ENCODE assay signal across 9 mouse cellular contexts in the genomic region with DNA sequence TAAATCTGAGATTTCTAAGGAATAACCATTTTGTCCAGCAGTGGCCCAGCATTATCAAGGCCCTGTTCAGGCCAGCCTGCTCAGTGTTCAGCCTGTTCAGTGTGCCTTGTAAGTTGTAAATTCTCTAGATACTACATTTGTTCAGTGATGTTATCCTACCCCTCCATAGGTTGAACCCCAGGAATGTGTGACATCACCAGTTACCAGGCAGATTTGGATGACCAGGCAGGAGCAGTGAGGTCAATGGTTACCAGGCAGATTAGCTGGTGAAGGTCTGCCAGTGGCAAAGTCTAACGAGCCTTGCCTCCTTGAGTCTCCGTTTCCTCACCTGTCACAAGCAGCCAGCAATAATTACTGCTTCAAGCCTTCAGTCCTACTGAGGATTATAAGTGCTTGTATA. TPM values are rescaled to one million over a fixed set of nuclear protein-coding genes. Genes with fewer than 3 reads are reported as not detected.
DNase-seq lines count a peak whose midpoint lies in the region; ATAC-seq and TF ChIP-seq lines count a peak whose summit lies in the region.
"Had no signal": no experiment of that assay in that cellular context is flagged by ENCODE, and none has a peak within 500 bp of the region (broad histone marks: within the 10 kb centered on the region; RNA-seq: fewer than 3 reads in every experiment).

No protein-coding gene starts in this region.

- peak; percentile 68 for DNase-seq in cerebellum, adult 11 months
- peak; percentile 61 for DNase-seq in thymus, postnatal 4 days
- DNase-seq in thymus, adult 18-20 months = no peak
- DNase-seq in kidney, postnatal 14 days = peak; percentile 88
- peak; percentile 90 for DNase-seq in lung, postnatal 0 days (ENCODE audit: low spot score)
- peak; percentile 94 for DNase-seq in stomach, postnatal 0 days (ENCODE audit: low spot score)

- no peak for TF ChIP-seq CTCF in lung, postnatal 0 days (IDR thresholded peaks at IDR 0.05)
- no peak for TF ChIP-seq CTCF in stomach, postnatal 0 days (IDR thresholded peaks at IDR 0.05; ENCODE audit: low read depth)

- no peak overlapping the region for H3K27ac ChIP-seq in lung, postnatal 0 days (ENCODE audit: low read length)
- no peak overlapping the region for H3K27ac ChIP-seq in stomach, postnatal 0 days (replicated peaks)
- H3K27ac ChIP-seq: heart, embryonic 15.5 days had no signal

- no peak overlapping the region for H3K4me3 ChIP-seq in lung, postnatal 0 days (ENCODE audit: low read depth, low read length)
- H3K4me3 ChIP-seq in stomach, postnatal 0 days (ENCODE audit: low read depth, low read length) = no peak overlapping the region
- H3K4me3 ChIP-seq: heart, embryonic 15.5 days had no signal

- no peak overlapping the region for H3K4me2 ChIP-seq in lung, postnatal 0 days (replicated peaks; ENCODE audit: low read depth, low read length)
- no peak overlapping the region for H3K4me2 ChIP-seq in stomach, postnatal 0 days (replicated peaks; ENCODE audit: low read depth)
- H3K4me2 ChIP-seq: heart, embryonic 15.5 days had no signal

- WGBS in lung, postnatal 0 days = 22% methylated on average over 2 of the region's 2 CpGs
- 21% methylated on average over 2 of the region's 2 CpGs for WGBS in stomach, postnatal 0 days

- no peak overlapping the region for H3K9ac ChIP-seq in lung, postnatal 0 days (replicated peaks; ENCODE audit: low read depth)
- no peak overlapping the region for H3K9ac ChIP-seq in stomach, postnatal 0 days (ENCODE audit: low read length)
- H3K9ac ChIP-seq: heart, embryonic 15.5 days had no signal

- no peak for ATAC-seq in cerebellum, adult (ENCODE audit: insufficient number of reproducible peaks, low FRiP score, low TSS enrichment)
- peak; percentile 50; the same call in 1 of the 2 replicates for ATAC-seq in frontal cortex, adult (ENCODE audit: low TSS enrichment)
- ATAC-seq in lung, postnatal 0 days = peak; percentile 80
- ATAC-seq in stomach, postnatal 0 days (ENCODE audit: low FRiP score, low TSS enrichment) = peak; percentile 84

- no peaks in the 10 kb centered on the region for H3K9me3 ChIP-seq in lung, postnatal 0 days (ENCODE audit: low read length)
- no peaks in the 10 kb centered on the region for H3K9me3 ChIP-seq in stomach, postnatal 0 days (ENCODE audit: control insufficient read depth, low read length)
- H3K9me3 ChIP-seq: heart, embryonic 15.5 days had no signal

- H3K36me3 ChIP-seq in lung, postnatal 0 days (ENCODE audit: insufficient read depth, low read length) = no peaks in the 10 kb centered on the region
- H3K36me3 ChIP-seq in stomach, postnatal 0 days (ENCODE audit: control insufficient read depth, insufficient read depth, low read length) = no peaks in the 10 kb centered on the region
- H3K36me3 ChIP-seq: heart, embryonic 15.5 days had no signal

- no peak for TF ChIP-seq EP300 in lung, postnatal 0 days (IDR thresholded peaks at IDR 0.05)
- no peak for TF ChIP-seq EP300 in stomach, postnatal 0 days (optimal IDR thresholded peaks at IDR 0.05)

- no peaks in the 10 kb centered on the region for H3K27me3 ChIP-seq in lung, postnatal 0 days (replicated peaks; ENCODE audit: insufficient read depth, low read length)
- no peaks in the 10 kb centered on the region for H3K27me3 ChIP-seq in stomach, postnatal 0 days (ENCODE audit: control insufficient read depth, insufficient read depth, low read length)
- H3K27me3 ChIP-seq: heart, embryonic 15.5 days had no signal

- no peaks in the 10 kb centered on the region for H3K4me1 ChIP-seq in lung, postnatal 0 days (ENCODE audit: insufficient read depth, low read depth, low read length)
- no peaks in the 10 kb centered on the region for H3K4me1 ChIP-seq in stomach, postnatal 0 days (replicated peaks; ENCODE audit: control insufficient read depth, insufficient read depth)

RNA-seq across cellular contexts. Expression of gene Spaca4, which starts 18.8 kb away (rescaled TPM):
- polyA plus RNA-seq in lung, postnatal 0 days (2015; fragmentation: Nextera tagmentation; extraction: Ambion mirVana) = not detected in 2 replicates
- polyA plus RNA-seq in stomach, postnatal 0 days (2015; fragmentation: Nextera tagmentation; extraction: Ambion mirVana) = 0.39 and 0.56 TPM in 2 replicates
- polyA plus RNA-seq: heart, embryonic 15.5 days had no signal

RNA-seq across cellular contexts. Expression of gene Fam83e, which starts 23.4 kb away (rescaled TPM):
- 1.7 and 2.3 TPM in 2 replicates for polyA plus RNA-seq in lung, postnatal 0 days (2015; fragmentation: Nextera tagmentation; extraction: Ambion mirVana)
- polyA plus RNA-seq in stomach, postnatal 0 days (2015; fragmentation: Nextera tagmentation; extraction: Ambion mirVana) = 21.6 and 24.8 TPM in 2 replicates

RNA-seq across cellular contexts. Expression of gene Sphk2, which starts 26.6 kb away (rescaled TPM):
- polyA plus RNA-seq in lung, postnatal 0 days (2015; fragmentation: Nextera tagmentation; extraction: Ambion mirVana) = 17.9 and 18.2 TPM in 2 replicates
- 23.6 and 24.5 TPM in 2 replicates for polyA plus RNA-seq in stomach, postnatal 0 days (2015; fragmentation: Nextera tagmentation; extraction: Ambion mirVana)

RNA-seq across cellular contexts. Expression of gene Rpl18, which starts 29.1 kb away (rescaled TPM):
- 720 and 782 TPM in 2 replicates for polyA plus RNA-seq in lung, postnatal 0 days (2015; fragmentation: Nextera tagmentation; extraction: Ambion mirVana)
- 893 and 919 TPM in 2 replicates for polyA plus RNA-seq in stomach, postnatal 0 days (2015; fragmentation: Nextera tagmentation; extraction: Ambion mirVana)

RNA-seq across cellular contexts. Expression of gene Lmtk3, which starts 39.2 kb away (rescaled TPM):
- polyA plus RNA-seq in lung, postnatal 0 days (2015; fragmentation: Nextera tagmentation; extraction: Ambion mirVana) = 0.10 and 0.11 TPM in 2 replicates
- polyA plus RNA-seq in stomach, postnatal 0 days (2015; fragmentation: Nextera tagmentation; extraction: Ambion mirVana) = 0.15 and 0.27 TPM in 2 replicates
- polyA plus RNA-seq: heart, embryonic 15.5 days had no signal

Comparison
In these comparisons a context has a peak if more than half of its experiments do, and no peak if none do; other contexts are left out.
1. DNase-seq: peak in cerebellum, adult 11 months (single experiment), thymus, postnatal 4 days (single experiment), kidney, postnatal 14 days (single experiment), lung, postnatal 0 days (single experiment) and stomach, postnatal 0 days (single experiment); none in thymus, adult 18-20 months (0 of 2).